Mouse (Mus musculus) cortical plate, adult 2 months (tissue): ENCODE results near the gene Ahctf1.

Source experiments
- CTCF ChIP-seq: fragments of 200-500 bp; IDR thresholded peaks from 2 replicates; pipeline ENCODE4 v1.5.1; 2011; ENCODE audit warnings: mild to moderate bottlenecking, control low read depth, low read length; ENCODE audit not compliant: insufficient read depth; ENCODE audit errors: extremely low read depth
- POLR2A ChIP-seq: fragments of 200-500 bp; IDR thresholded peaks from 2 replicates; pipeline ENCODE4 v1.6.1; 2011; ENCODE audit warnings: mild to moderate bottlenecking, low read length, control low read depth; ENCODE audit not compliant: insufficient read depth; ENCODE audit errors: extremely low read depth

DNA sequence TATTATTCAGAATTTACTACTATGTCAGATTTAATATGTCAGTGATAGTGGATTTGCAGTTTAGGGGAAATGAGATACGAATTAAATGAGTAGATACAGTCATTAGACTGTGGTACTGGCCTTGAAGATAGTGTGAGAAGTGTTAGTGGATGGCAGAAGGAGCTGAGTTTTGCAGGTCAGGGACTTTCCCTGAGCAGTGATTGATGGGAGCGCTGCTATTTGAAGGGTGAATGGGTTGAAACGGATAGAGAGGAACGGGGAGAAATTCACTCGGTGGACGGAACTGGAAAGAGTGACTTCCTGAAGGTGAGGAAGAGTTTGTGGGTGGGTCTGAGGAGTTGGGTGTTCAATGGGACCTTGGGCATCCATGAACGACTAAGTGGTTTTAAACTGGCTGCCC is 43.7 kb upstream of the Ahctf1 start:
- TF ChIP-seq CTCF (no peak), POLR2A (no peak)
